Mouse (Mus musculus) urinary bladder, adult 18-20 months (tissue): Measurements from ENCODE around the gene Zfp286.

Source experiments
- DNase-seq, 2 experiments: peaks; one replicate each; pipeline ENCODE4 v3.0.0; 2022; ENCODE audit warnings: low spot score in 2 of 2, mixed read lengths in 2 of 2

The Zfp286 gene

GRCm38 (mm10) chr11:62708252-62708651 is 81.0 kb downstream of the Zfp286 start:
- DNase-seq: no peak

GRCm38 (mm10) chr11:62706141-62706540 is 83.1 kb downstream of the Zfp286 start:
- DNase-seq: no peak
